Mouse (Mus musculus) ES-Bruce4 (cell line): Measurements from ENCODE around the gene Hyal1. TPM values are rescaled to one million over a fixed set of nuclear protein-coding genes. Genes with fewer than 3 reads are reported as not detected.

ENCODE experiments used
- H3K27ac ChIP-seq: 2 replicates; pipeline ENCODE4 v1.5.1; 2012; ENCODE audit warnings: low read length, inconsistent platforms; ENCODE audit not compliant: insufficient read depth
- H3K27me3 ChIP-seq: 2 replicates; pipeline ENCODE4 v1.6.1; 2012; ENCODE audit warnings: mild to moderate bottlenecking, low read length, inconsistent platforms; ENCODE audit not compliant: control insufficient read depth, poor library complexity, insufficient read depth, severe bottlenecking
- H3K36me3 ChIP-seq: 2 replicates; pipeline ENCODE4 v1.6.1; 2012; ENCODE audit warnings: inconsistent platforms, mild to moderate bottlenecking, low read length, moderate library complexity; ENCODE audit not compliant: control insufficient read depth, poor library complexity, insufficient read depth, severe bottlenecking
- H3K4me1 ChIP-seq: one replicate; pipeline ENCODE4 v1.8.1; 2011; ENCODE audit warnings: low read length; ENCODE audit not compliant: control insufficient read depth, insufficient read depth
- H3K4me3 ChIP-seq: 2 replicates; pipeline ENCODE4 v1.5.1; 2011; ENCODE audit warnings: low read depth, mild to moderate bottlenecking, low read length
- H3K9ac ChIP-seq: 2 replicates; pipeline ENCODE4 v1.6.1; 2012; ENCODE audit warnings: low read depth, mild to moderate bottlenecking, inconsistent platforms; ENCODE audit not compliant: poor library complexity, severe bottlenecking
- H3K9me3 ChIP-seq: replicated peaks from 2 replicates; pipeline ENCODE4 v1.6.1; 2012; ENCODE audit warnings: mild to moderate bottlenecking, low read length, inconsistent platforms; ENCODE audit not compliant: control insufficient read depth, poor library complexity, insufficient read depth, severe bottlenecking
- CTCF ChIP-seq: IDR thresholded peaks from one replicate; pipeline ENCODE4 v1.8.1; 2011; ENCODE audit warnings: low read depth, low read length
- EP300 ChIP-seq: IDR thresholded peaks from 2 replicates; pipeline ENCODE4 v1.6.1; 2011; ENCODE audit warnings: low read depth, low read length; ENCODE audit not compliant: insufficient read depth
- POLR2A ChIP-seq: IDR thresholded peaks from one replicate; pipeline ENCODE4 v1.8.1; 2011; ENCODE audit warnings: low read length; ENCODE audit not compliant: insufficient read depth
- polyA plus RNA-seq: library from polyadenylated mRNA; stranded (reverse); fragments of >200 nt; gene quantifications from 2 replicates; pipeline ENCODE4 v1.2.4, GENCODE M21; 2011; ENCODE audit warnings: low read depth; ENCODE audit not compliant: missing spikeins, insufficient read depth, insufficient read length

Gene Hyal1
- polyA plus RNA-seq: 25.8 and 29.7 TPM in 2 replicates

DNA sequence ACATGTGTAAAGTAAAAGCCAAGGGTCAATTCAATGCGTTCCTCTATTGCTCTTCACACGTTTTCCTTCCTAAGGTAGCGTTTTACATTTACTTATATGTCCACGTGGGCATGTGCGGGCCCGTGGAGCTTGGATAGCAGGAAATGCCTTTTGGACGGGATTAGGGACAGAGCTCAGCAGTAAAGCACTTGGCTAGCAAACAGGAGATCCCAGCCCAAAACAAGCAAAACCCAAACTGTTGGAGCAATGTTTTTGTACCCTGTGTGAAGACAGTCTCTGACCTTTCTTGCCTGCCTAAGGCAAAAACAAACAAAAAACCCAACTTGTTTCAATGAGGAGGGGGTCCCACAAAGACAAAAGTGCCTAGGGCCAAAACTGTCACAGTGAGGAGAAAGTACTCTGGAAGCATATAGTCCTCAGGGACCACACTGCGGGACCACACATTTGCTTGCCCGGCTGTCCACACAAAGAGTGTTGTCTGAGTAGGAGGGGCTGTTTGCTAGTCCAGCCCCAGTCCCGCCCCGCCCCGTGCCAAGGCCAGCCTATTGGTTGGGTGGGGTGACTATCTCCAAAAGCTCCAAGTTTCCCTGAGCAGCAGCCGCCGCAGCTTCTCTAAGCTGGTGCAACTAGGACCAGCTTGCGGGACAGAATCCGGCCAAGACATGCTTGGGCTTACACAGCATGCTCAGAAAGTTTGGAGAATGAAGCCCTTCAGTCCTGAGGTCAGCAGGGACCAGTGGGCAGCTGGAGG is at the start of gene Hyal1:
TSS of gene Hyal1 (plus strand) at position 571 of the 751 bp plus-strand sequence.
- H3K27me3 ChIP-seq: no peaks in the 10 kb centered on the region
- H3K36me3 ChIP-seq: peaks cover 10% of the 10 kb centered on the region
- peak within 1 kb of the TSS; percentile 89 for H3K27ac ChIP-seq
- H3K9me3 ChIP-seq: no peaks in the 10 kb centered on the region
- H3K9ac ChIP-seq: peak within 1 kb of the TSS; percentile 47
- TF ChIP-seq EP300 (no peak), POLR2A (peak; percentile 60), CTCF (no peak)
- H3K4me1 ChIP-seq: peaks cover 2% of the 10 kb centered on the region
- peak within 1 kb of the TSS; percentile 85 for H3K4me3 ChIP-seq

DNA sequence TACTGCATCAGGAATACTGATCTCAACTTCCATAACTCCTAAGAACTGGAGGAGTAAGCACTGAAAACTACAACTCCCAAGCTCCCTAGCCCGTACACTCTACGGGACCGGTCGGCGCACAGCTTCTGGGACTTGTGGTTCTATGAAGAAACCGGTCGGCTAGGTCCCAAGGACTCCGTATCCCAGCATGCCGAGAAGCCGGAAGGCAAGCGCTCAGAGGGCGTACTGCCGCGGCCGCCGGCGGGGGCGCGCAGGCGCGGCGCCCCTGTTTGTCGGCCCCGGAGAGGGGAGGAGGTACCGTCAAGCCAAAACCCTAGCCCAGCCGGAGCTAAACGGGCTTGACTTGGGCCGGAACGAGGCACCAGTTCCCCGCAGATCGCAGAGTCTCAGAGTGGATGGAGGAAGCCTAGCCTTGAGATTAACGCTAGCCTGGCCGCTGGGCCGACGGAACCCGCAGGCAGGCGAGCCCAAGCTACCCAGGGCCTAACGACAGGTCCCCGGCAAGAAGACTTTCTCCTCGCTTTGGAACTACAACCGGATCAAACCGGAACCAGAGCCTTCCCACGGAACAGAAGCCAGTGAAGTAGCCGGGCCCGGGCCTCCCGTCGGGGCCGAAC is 42.8 kb upstream of the Hyal1 start, which contains the start of gene Tmem115:
TSS of gene Tmem115 (plus strand) at position 155 of the 617 bp plus-strand sequence.
- peaks cover 9% of the 10 kb centered on the region for H3K36me3 ChIP-seq
- no peaks in the 10 kb centered on the region for H3K4me1 ChIP-seq
- TF ChIP-seq EP300: no peak
- H3K4me3 ChIP-seq: peak within 1 kb of the TSS; percentile 85
- H3K27ac ChIP-seq: no peak within 1 kb of the TSS; the same call in 1 of the 2 replicates
- H3K9ac ChIP-seq: peak within 1 kb of the TSS; percentile 55
- no peaks in the 10 kb centered on the region for H3K27me3 ChIP-seq
- no peaks in the 10 kb centered on the region for H3K9me3 ChIP-seq

DNA sequence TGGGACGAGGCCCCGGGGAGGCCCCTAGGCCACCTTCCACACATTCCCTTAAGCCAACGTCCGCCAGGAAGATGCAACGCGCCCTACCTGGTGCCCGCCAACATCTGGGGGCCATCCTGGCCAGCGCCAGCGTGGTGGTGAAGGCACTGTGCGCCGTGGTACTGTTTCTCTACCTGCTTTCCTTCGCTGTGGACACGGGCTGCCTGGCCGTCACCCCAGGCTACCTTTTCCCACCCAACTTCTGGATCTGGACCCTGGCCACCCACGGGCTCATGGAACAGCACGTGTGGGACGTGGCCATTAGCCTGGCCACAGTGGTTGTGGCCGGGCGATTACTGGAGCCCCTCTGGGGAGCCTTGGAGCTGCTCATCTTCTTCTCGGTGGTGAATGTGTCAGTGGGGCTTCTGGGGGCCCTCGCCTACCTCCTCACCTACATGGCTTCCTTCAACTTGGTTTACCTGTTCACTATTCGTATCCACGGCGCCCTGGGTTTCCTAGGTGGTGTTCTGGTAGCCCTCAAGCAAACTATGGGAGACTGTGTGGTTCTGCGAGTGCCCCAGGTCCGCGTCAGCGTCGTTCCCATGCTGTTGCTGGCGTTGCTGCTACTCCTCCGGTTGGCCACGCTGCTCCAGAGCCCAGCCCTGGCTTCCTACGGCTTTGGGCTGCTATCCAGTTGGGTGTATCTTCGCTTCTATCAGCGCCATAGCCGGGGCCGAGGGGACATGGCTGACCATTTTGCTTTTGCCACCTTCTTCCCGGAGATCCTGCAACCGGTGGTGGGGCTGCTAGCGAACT is 42.1 kb upstream of the Hyal1 start:
- Histone ChIP-seq H3K36me3 (peaks cover 10% of the 10 kb centered on the region), H3K9ac (peak overlapping the region; percentile 55), H3K9me3 (no peaks in the 10 kb centered on the region), H3K4me3 (peak overlapping the region; percentile 85), H3K27ac (no peak overlapping the region), H3K4me1 (no peaks in the 10 kb centered on the region), H3K27me3 (no peaks in the 10 kb centered on the region)
- TF ChIP-seq POLR2A (no peak), EP300 (no peak), CTCF (no peak)

DNA sequence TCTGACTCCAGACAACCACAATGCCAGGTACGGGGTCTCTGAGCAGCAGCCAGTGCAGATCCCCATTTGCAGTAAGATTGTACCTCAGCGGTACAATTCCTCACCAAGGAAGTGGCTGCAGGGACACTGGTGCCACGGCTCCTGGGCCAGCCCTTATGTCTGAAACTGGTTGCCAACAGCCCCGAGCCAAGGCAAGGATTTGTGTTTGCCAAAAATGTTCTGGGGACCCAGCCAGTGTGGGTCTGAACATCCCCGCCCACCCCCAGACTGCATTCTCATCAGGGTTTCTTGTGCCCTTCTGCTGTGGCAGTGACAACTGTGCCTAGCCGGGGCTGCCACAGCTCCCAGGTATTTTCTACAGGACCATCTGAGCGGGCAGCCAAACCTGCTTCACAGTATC is 38.5 kb upstream of the Hyal1 start:
- Histone ChIP-seq H3K9me3 (no peaks in the 10 kb centered on the region), H3K4me3 (no peak overlapping the region), H3K9ac (no peak overlapping the region), H3K4me1 (no peaks in the 10 kb centered on the region), H3K36me3 (peaks cover 10% of the 10 kb centered on the region), H3K27ac (no peak overlapping the region), H3K27me3 (no peaks in the 10 kb centered on the region)
- no peak for TF ChIP-seq EP300
- no peak for TF ChIP-seq CTCF
- TF ChIP-seq POLR2A: no peak

DNA sequence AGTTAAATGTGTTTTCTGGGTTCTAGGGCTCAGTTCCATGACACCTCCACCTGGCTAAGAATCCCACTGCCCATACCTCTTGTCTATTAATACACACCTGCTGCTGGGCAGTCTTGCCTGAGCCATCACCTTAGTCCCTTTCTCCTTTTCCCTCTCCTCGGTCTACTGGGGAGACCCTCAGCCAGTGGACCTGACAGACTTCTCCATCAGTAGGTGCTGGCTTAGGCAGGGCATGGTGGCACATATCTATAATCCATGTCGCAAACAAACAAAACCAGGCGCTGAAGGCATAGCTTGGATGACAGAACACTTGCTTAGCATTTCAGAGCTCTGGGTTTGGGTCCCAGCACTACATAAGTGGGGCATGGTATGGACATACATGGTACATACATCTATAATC is 38.0 kb upstream of the Hyal1 start:
- H3K27ac ChIP-seq: no peak overlapping the region
- no peaks in the 10 kb centered on the region for H3K27me3 ChIP-seq
- no peaks in the 10 kb centered on the region for H3K4me1 ChIP-seq
- H3K36me3 ChIP-seq: peaks cover 10% of the 10 kb centered on the region
- no peak for TF ChIP-seq EP300
- TF ChIP-seq POLR2A: no peak
- TF ChIP-seq CTCF: no peak
- H3K9ac ChIP-seq: no peak overlapping the region
- H3K9me3 ChIP-seq: no peaks in the 10 kb centered on the region
- H3K4me3 ChIP-seq: no peak overlapping the region
